Mouse (Mus musculus) lung, postnatal 0 days (tissue): Measurements from ENCODE around the gene Tdo2.

Experiments
- CTCF ChIP-seq: IDR thresholded peaks from 2 replicates; pipeline ENCODE4 v1.5.1; 2016; ENCODE audit warnings: antibody characterized with exemption, mild to moderate bottlenecking
- EP300 ChIP-seq: IDR thresholded peaks from 2 replicates; pipeline ENCODE4 v1.6.1; 2016; ENCODE audit warnings: antibody characterized with exemption, mild to moderate bottlenecking, control low read depth

GRCm38 (mm10) chr3:81983120-81983895 lies 7.3 kb upstream of the Tdo2 start:
- no peak for TF ChIP-seq CTCF
- TF ChIP-seq EP300 = no peak
